Mouse (Mus musculus): Measurements from ENCODE around the gene Zfp579. TPM values are rescaled to one million over a fixed set of nuclear protein-coding genes. Genes with fewer than 3 reads are reported as not detected.

Gene Zfp579
- total RNA-seq, 2 experiments from 2014 or later: 14.3 to 18.1 TPM

DNA sequence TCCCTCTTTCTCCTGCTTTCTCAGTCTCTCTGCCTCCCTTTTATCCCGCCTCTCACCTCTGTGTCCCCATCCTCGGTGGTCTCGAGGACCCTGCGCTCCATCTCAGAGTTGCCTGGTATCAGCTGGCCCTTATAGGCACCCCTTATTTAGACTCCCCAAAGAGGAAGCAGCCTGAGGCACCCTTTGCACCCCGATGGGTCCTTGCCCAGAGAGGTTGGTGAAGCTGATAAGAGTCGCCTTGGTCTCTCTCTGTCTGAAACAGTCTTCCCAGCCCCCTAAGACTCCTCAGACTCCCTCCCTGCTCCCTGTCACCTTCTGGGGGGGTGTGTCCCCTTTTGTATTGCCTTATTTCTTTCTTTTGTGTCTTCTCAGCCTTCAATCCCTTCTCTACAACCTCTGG is 24.9 kb downstream of the Zfp579 start, which contains the start of gene Sbk3:
Gene Sbk3 (minus strand): TSS at position 101 of the 400 bp plus-strand sequence.
- no peak for DNase-seq
- intact Hi-C loops (cut with DNase I): no loop called here

- intact Hi-C loops (cut with DNase I): loop anchor here (1.0 kb wide), 1 partner anchor 22 kb away; no protein-coding TSS in a partner anchor
These were observed 31.0 kb downstream of the Zfp579 start for GRCm38 (mm10) chr7:4964988-4965387.

GRCm38 (mm10) chr7:4964272-4964671 is 31.7 kb downstream of the Zfp579 start, which contains the start of gene Sbk2:
Sbk2 (minus strand) TSS chr7:4964406.
- DNase-seq: peak; percentile 83 to 91
- intact Hi-C loops (cut with DNase I): loop anchor here (1.0 kb wide), 1 partner anchor 21 kb away; no protein-coding TSS in a partner anchor

More at GRCm38 (mm10) chr7:4964988-4965387, 31.0 kb downstream of the Zfp579 start:
- no peak for DNase-seq

DNA sequence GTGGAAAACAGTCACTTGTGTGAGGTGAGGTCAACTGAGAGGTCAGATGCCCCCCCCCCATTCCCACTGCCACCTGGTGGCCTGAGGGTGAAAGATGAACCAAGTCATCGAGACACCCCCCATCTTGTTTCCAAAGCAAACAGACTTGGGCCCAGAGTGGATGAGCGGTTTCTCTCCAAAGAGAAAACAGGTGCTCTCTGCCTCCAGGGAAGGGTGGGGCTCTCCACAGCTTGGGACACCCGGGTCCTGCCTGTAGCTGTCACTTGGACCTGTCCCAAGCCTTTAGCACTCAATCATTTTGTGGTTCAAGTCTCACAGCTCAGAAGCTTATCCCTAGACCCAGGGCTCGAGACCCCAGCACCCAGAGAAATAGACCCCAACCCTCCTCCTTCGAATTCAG is 32.4 kb downstream of the Zfp579 start:
- intact Hi-C loops (cut with DNase I): no loop called here
- DNase-seq: no peak

GRCm38 (mm10) chr7:4957361-4957760 is 38.6 kb downstream of the Zfp579 start:
- no peak for DNase-seq
- intact Hi-C loops (cut with DNase I): no loop called here

DNA sequence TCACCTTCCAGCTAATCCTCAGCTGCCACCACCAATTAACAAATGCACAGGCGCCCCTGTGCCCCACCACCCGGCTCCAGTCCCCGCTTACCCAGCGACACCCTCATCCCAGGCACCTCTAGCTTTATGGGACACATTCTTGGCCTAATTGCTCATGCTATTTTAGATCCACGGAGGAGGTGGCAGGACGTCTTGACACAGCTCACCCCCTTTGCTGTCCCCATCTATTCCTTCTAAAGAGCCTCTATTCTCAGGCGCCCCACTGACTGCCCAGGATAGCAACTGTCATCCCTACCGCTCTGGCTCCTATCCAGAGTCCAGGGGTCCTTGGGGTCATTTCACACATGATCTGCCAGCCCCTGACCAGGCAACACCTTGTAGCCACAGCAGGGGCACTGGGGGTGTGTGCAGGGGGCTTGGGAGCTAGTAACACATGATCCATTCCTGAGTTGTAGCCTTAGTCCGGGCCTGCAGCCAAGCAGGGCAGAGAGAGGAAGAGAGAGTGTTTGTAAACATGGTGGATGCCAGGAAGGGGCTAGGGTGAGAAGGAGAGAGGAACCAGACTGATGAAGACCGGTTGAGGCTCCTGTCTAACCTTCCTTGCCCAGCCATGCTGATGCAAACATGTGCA is 42.0 kb downstream of the Zfp579 start:
- peak in 1 of 2 experiments; percentile 43 for DNase-seq
- intact Hi-C loops (cut with DNase I): no loop called here

GRCm38 (mm10) chr7:4950561-4951342 is 45.2 kb downstream of the Zfp579 start:
- intact Hi-C loops (cut with DNase I): no loop called here
- peak; percentile 54 to 58 for DNase-seq

GRCm38 (mm10) chr7:4948386-4948785 is 47.6 kb downstream of the Zfp579 start:
- no peak for DNase-seq
- intact Hi-C loops (cut with DNase I): loop anchor here (10.0 kb wide), 1 partner anchor 324 kb away; no protein-coding TSS in a partner anchor

- peak; percentile 72 to 76 for DNase-seq
- intact Hi-C loops (cut with DNase I): loop anchor here (10.0 kb wide), 1 partner anchor 323 kb away; no protein-coding TSS in a partner anchor
These were observed 48.1 kb downstream of the Zfp579 start for GRCm38 (mm10) chr7:4947855-4948254.

GRCm38 (mm10) chr7:4943223-4943815 is 52.6 kb downstream of the Zfp579 start:
- intact Hi-C loops (cut with DNase I): loop anchor here (1.0 to 10.0 kb wide), 5 partner anchors 21 to 319 kb away; partner anchors contain the start of genes Rasl2-9, Sbk2 and Ube2s
- DNase-seq: peak; percentile 93 to 98

GRCm38 (mm10) chr7:4942673-4943072 is 53.3 kb downstream of the Zfp579 start:
- intact Hi-C loops (cut with DNase I): loop anchor here (1.0 to 10.0 kb wide), 5 partner anchors 22 to 318 kb away; partner anchors contain the start of genes Rasl2-9, Sbk2 and Ube2s

GRCm38 (mm10) chr7:4940068-4940479 is 55.9 kb downstream of the Zfp579 start:
- peak; percentile 83 to 90 for DNase-seq
- intact Hi-C loops (cut with DNase I): loop anchor here (2.0 to 10.0 kb wide), 5 partner anchors 75 to 383 kb away; partner anchors contain the start of genes Rasl2-9 and Ube2s

More at GRCm38 (mm10) chr7:4942673-4943072, 53.3 kb downstream of the Zfp579 start:
- no peak for DNase-seq

GRCm38 (mm10) chr7:4938456-4938855 is 57.5 kb downstream of the Zfp579 start:
- intact Hi-C loops (cut with DNase I): loop anchor here (2.0 kb wide), 1 partner anchor 28 kb away; no protein-coding TSS in a partner anchor
- peak; percentile 76 to 85 for DNase-seq

DNA sequence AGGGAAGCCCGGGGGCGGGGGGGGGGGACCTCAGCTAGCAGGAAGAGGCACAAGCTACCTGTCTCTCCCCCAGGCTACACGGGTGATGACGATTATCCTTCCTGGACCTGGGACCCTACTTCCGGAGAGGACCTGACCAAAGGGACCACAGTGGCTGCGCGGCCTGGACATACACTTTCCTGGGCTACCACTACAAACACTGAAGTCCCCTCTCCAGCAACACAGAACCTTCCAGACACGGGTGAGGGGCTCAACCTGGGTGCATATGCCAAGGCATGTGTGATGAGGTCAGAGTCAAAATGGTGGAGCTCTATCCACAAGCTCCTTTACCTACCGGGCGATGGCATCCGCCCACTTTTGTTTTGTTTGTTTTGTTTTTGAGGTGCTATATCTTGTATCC is 58.6 kb downstream of the Zfp579 start:
- intact Hi-C loops (cut with DNase I): no loop called here
- no peak for DNase-seq

DNA sequence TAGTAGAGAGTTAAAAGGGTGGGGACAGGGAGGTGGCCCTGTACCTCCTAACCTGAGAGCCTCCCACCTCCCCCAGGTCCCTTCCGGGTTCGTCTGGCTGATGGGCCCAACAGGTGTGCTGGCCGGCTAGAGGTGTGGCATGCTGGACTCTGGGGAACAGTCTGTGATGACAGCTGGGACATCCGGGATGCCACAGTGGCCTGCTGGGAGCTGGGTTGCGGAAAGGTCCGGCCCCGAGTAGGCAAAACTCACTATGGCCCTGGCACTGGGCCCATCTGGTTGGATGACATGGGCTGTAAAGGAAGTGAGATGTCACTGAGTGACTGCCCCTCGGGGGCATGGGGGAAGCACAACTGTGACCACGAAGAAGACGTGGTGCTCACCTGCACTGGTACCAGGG is 59.1 kb downstream of the Zfp579 start:
- DNase-seq: no peak
- intact Hi-C loops (cut with DNase I): no loop called here

DNA sequence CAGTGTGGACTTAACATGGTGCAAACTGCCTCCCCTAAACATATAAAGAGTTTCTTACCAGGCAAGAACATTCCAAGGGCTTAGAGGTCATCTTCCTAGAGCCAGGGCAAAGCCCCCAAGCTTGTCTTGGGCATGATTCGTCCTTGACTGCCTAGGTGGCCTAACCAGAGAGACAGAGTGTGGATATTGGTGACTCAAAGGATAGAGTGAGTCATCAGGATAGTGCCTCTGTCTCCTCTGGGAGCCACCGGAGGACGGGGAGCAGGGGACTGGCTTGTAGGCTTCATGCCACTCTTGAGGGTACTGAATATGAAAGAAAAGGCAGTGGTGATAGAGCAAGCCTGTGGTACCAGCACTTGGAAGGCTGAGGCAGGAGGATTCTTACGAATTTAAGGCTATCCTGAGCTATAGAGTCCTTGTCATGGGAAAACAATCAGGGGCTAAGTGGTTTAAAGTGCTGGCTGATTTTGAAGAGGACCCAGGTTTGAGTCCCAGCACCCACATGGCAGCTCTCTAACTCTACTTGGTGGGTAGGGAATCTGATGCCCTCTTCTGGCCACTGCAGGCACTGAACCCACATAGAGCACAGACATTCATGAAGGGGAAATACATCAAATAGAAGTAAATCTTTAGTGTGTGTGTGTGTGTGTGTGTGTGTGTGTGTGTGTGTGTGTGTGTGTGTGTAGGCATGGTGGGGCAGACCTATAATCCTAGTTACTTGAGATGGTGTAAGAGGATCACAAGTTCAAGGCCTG is 61.6 kb downstream of the Zfp579 start:
- intact Hi-C loops (cut with DNase I): no loop called here
- DNase-seq: no peak
